Mouse (Mus musculus) bone marrow, adult 2 months (tissue): ENCODE measurements at regions not wholly inside any gene's neighbourhood (a gene's known extent, or its start where the extent isn't known, plus 50 kb on each side); places are given as distances from the start of the nearest gene placed in this dataset.

Experiments
- H3K27ac ChIP-seq: fragments of 200-500 bp; 2 replicates; pipeline ENCODE4 v1.5.1; 2012; ENCODE audit warnings: low read depth, mild to moderate bottlenecking, control low read depth, inconsistent platforms, low read length; ENCODE audit not compliant: control insufficient read depth, poor library complexity, insufficient read depth
- H3K4me1 ChIP-seq: fragments of 200-500 bp; 2 replicates; pipeline ENCODE4 v1.6.1; 2011; ENCODE audit warnings: low read length; ENCODE audit not compliant: control insufficient read depth, insufficient read depth
- H3K4me3 ChIP-seq: fragments of 200-500 bp; replicated peaks from 2 replicates; pipeline ENCODE3; 2011; ENCODE audit warnings: mild to moderate bottlenecking, low read depth, low read length, control low read depth; ENCODE audit not compliant: control insufficient read depth
- CTCF ChIP-seq: fragments of 200-500 bp; IDR thresholded peaks from 2 replicates; pipeline ENCODE4 v1.5.1; 2011; ENCODE audit warnings: low read length, control low read depth; ENCODE audit not compliant: control insufficient read depth, insufficient read depth
- POLR2A ChIP-seq: fragments of 200-500 bp; IDR thresholded peaks from 2 replicates; pipeline ENCODE4 v1.6.1; 2011; ENCODE audit warnings: low read depth, mild to moderate bottlenecking, control low read depth, low read length, borderline replicate concordance; ENCODE audit not compliant: control insufficient read depth
- WGBS: fragments of 180-500 bp; shearing (Covaris S2); methylation state at CpG from one replicate; pipeline ENCODE4 v1.1.7; 2018; 5-methylcytosine and 5-hydroxymethylcytosine counted together

DNA sequence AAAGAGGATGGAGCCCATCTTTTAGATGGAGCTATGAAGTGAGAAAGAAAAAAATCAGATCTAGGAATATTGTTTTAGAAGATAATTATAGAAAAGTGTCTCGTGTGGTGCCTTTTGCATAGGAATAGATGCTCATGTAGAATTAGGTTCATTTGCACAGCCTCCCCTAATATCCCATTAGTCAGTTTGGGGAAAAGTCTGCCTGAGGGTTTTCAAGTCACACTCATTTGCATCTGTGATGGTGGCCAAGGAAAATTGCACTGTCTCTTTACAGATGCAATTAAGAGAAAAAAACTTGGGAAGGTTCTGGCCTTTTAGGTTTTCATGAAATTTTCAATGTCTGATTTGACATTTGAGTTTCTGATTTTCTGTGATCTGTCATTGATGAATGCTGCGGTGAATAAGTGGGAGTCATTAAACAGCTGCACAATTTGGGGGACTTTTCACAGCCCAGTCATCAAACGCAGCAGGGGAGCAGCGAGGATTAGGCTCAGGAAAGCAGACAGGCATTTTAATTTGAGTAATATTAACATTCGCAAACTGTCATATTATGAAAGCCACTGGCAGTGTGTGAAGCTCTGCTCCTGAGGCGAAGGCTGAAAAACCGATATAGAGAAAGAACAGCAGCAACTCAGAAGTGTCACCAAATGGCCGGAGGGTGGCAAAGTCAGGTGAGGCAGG is 281.5 kb upstream of the Cxadr start:
- no peak overlapping the region for H3K27ac ChIP-seq
- H3K4me3 ChIP-seq: no peak overlapping the region
- TF ChIP-seq POLR2A (no peak), CTCF (no peak)
- WGBS: 69% methylated on average over 8 of the region's 8 CpGs
- H3K4me1 ChIP-seq: no peaks in the 10 kb centered on the region

DNA sequence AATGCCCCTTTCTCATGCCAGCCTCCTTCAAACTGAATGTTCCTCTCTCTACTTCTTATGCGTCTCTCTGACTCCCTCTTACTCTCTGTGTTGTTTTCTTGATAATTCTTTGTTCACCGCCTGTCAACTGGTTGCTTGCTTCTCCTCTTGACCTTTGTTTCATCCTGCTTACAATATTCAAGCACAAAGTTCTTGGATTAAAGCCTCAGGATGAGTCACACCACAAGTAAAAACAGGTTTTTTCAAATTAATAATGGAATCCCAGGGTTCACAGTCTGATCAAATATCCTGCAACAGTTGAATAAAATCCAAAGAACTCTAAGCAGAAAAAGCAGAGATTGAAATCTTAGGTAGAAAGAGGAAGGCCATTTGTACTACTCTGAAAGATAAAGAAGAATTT is 285.9 kb upstream of the Cxadr start:
- H3K4me3 ChIP-seq: no peak overlapping the region
- H3K27ac ChIP-seq: no peak overlapping the region
- H3K4me1 ChIP-seq: no peaks in the 10 kb centered on the region
- WGBS: 68% methylated on average over 2 of the region's 2 CpGs
- TF ChIP-seq CTCF (no peak), POLR2A (no peak)

DNA sequence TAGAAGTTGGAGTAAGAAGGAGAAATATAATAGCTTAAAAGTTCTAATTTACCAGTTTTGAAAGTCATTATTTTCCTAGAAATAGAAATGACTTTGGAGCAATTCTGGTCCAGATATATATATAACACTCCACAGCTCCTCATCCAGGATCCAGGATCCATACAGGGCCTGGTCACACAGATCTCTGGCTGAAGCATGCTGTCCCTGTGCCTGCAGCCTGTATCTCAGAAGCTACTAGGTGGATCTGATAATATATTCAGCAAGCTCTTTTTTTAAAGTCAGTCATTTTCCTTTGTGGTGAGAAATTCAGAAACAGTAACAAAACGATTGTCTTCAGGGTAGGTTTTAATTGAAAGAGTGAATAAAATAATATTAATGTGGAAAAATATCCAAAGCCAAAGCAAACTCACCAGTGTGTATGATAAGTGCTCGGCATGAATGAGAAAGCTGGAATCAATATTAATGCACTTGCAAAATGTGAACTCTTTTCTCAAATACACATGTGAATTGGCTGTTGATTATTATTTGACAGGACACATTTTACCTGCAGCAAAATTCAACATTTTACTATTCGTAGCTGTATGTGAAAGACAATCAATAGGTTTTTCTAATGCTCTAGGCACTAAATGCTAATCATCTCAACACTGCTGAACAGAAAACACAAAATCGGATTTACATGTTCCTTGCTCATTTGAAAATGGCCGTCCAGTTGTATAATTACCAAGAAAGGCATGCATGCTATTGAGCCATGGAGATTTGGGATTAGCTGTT is 288.1 kb upstream of the Cxadr start:
- Histone ChIP-seq H3K4me3 (no peak overlapping the region), H3K27ac (no peak overlapping the region), H3K4me1 (no peaks in the 10 kb centered on the region)
- TF ChIP-seq CTCF (no peak), POLR2A (no peak)
- WGBS: 74% methylated on average over 5 of the region's 5 CpGs

GRCm38 (mm10) chr16:78004016-78004415 is 297.3 kb upstream of the Cxadr start:
- Histone ChIP-seq H3K27ac (no peak overlapping the region), H3K4me3 (no peak overlapping the region), H3K4me1 (no peaks in the 10 kb centered on the region)
- 72% methylated on average over 5 of the region's 5 CpGs for WGBS
- TF ChIP-seq POLR2A: no peak
- no peak for TF ChIP-seq CTCF

DNA sequence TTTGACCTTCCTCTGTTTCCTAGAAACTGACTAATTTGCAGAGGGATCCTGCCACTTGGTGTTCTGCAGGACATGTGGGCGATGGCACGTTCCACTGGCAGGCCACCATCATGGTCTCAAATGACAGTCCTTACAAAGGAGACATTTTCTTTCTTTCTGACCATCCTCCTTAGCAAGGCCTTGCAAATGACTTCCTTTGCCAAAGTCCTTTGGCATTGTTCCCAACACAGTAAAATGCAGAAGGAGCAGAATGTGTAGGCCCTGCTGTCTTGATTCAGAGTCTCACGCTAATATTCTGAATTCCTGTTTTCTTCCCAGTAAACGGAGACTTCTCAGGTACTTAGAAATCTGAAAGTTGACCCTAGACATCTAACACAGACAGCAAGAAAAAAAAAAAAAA is 308.3 kb upstream of the Cxadr start:
- H3K4me3 ChIP-seq: no peak overlapping the region
- no peak for TF ChIP-seq POLR2A
- TF ChIP-seq CTCF: no peak
- WGBS: 76% methylated on average over 4 of the region's 4 CpGs
- H3K4me1 ChIP-seq: no peaks in the 10 kb centered on the region
- no peak overlapping the region for H3K27ac ChIP-seq

DNA sequence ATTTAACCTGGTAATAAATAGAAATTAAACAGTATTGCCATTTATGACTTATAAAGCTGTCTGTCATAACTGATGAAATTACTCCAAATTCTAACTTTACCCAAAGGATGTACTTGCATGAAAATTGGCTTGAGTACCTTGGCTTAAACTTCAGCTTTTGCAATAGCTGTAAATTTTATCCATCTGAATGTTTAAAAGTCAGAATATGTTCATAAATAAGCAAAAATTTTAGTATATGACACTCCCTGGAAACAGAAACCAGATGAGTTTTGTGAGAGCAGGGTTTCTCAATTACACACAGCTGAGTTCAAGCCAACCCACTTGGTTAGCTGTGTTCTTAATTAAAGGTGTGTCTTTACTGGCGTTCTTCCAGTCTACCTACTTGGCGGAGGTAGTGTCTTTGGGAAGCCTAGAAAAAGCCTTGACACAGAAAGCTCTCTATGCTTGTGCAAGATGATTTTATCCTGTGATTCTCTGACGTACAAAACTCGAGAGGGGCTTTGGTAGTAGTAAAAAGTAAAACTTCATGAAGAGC is 311.4 kb upstream of the Cxadr start:
- TF ChIP-seq POLR2A (no peak), CTCF (no peak)
- 69% methylated on average over 4 of the region's 4 CpGs for WGBS

GRCm38 (mm10) chr16:77989139-77989538 is 312.1 kb upstream of the Cxadr start:
- Histone ChIP-seq H3K4me3 (no peak overlapping the region), H3K4me1 (no peaks in the 10 kb centered on the region), H3K27ac (no peak overlapping the region)
- no peak for TF ChIP-seq POLR2A
- peak; percentile 42; the same call in 1 of the 2 replicates for TF ChIP-seq CTCF
- 91% methylated on average over 5 of the region's 5 CpGs for WGBS

More for the DNA sequence above, 311.4 kb upstream of the Cxadr start:
- Histone ChIP-seq H3K4me1 (no peaks in the 10 kb centered on the region), H3K4me3 (no peak overlapping the region), H3K27ac (no peak overlapping the region)

- 76% methylated on average over 10 of the region's 10 CpGs for WGBS
- H3K4me1 ChIP-seq: no peaks in the 10 kb centered on the region
These were observed 314.3 kb upstream of the Cxadr start for GRCm38 (mm10) chr16:77986884-77987529.

More at GRCm38 (mm10) chr16:77986884-77987529, 314.3 kb upstream of the Cxadr start:
- TF ChIP-seq POLR2A (no peak), CTCF (no peak)
- no peak overlapping the region for H3K27ac ChIP-seq
- no peak overlapping the region for H3K4me3 ChIP-seq
